Mouse (Mus musculus) heart, adult 9 months (tissue): ENCODE measurements around the gene Tigd4.
"Not testable (repeated sequence)": the region's sequence is repeated elsewhere in the genome, so short reads cannot be mapped to it uniquely, and the experiment has no call there.

Source experiments
- DNase-seq, 2 experiments: peaks; one replicate each; pipeline ENCODE4 v3.0.0; 2022; ENCODE audit warnings: low spot score in 2 of 2

Gene Tigd4

GRCm38 (mm10) chr3:84593274-84593673 lies at the start of gene Tigd4:
TSS of gene Tigd4 (plus strand) at chr3:84593574.
- DNase-seq: no peak

- peak; percentile 5 to 36 for DNase-seq
Measured at GRCm38 (mm10) chr3:84547177-84547576, 46.2 kb upstream of the Tigd4 start.

- no peak for DNase-seq
Measured at GRCm38 (mm10) chr3:84555780-84556179, 37.6 kb upstream of the Tigd4 start.

- DNase-seq: no peak
Measured at GRCm38 (mm10) chr3:84558301-84558700, 35.1 kb upstream of the Tigd4 start.

- DNase-seq: not testable (repeated sequence)
Measured at GRCm38 (mm10) chr3:84562911-84563310, 30.5 kb upstream of the Tigd4 start.

GRCm38 (mm10) chr3:84563415-84563814 lies 30.0 kb upstream of the Tigd4 start:
- no peak for DNase-seq

- DNase-seq: peak in 1 of 2 experiments; percentile 15
Measured at GRCm38 (mm10) chr3:84568540-84568939, 24.8 kb upstream of the Tigd4 start.

GRCm38 (mm10) chr3:84569587-84569986 lies 23.8 kb upstream of the Tigd4 start:
- DNase-seq: no peak

- no peak for DNase-seq
Measured at GRCm38 (mm10) chr3:84570501-84570900, 22.9 kb upstream of the Tigd4 start.

- no peak for DNase-seq
Measured at GRCm38 (mm10) chr3:84580716-84581115, 12.7 kb upstream of the Tigd4 start.

- no peak for DNase-seq
Measured at GRCm38 (mm10) chr3:84581696-84582022, 11.7 kb upstream of the Tigd4 start.

- peak; percentile 97 for DNase-seq
Measured at GRCm38 (mm10) chr3:84582023-84582912, 11.1 kb upstream of the Tigd4 start, which contains the start of gene Arfip1. TSS of gene Arfip1 (minus strand) at chr3:84582625.

GRCm38 (mm10) chr3:84582913-84583276 lies 10.5 kb upstream of the Tigd4 start:
- no peak for DNase-seq

- no peak for DNase-seq
Measured at GRCm38 (mm10) chr3:84586736-84587135, 6.6 kb upstream of the Tigd4 start.

- DNase-seq: no peak
Measured at GRCm38 (mm10) chr3:84594894-84595676, 1.7 kb downstream of the Tigd4 start.

- no peak for DNase-seq
Measured at GRCm38 (mm10) chr3:84595677-84596234, 2.4 kb downstream of the Tigd4 start.

- no peak for DNase-seq
Measured at GRCm38 (mm10) chr3:84597996-84598734, 4.8 kb downstream of the Tigd4 start.

GRCm38 (mm10) chr3:84598756-84599155 lies 5.4 kb downstream of the Tigd4 start:
- DNase-seq: no peak

GRCm38 (mm10) chr3:84601870-84602495 lies 8.6 kb downstream of the Tigd4 start:
- DNase-seq: no peak

GRCm38 (mm10) chr3:84602759-84603158 lies 9.4 kb downstream of the Tigd4 start:
- no peak for DNase-seq

GRCm38 (mm10) chr3:84603212-84603611 lies 9.8 kb downstream of the Tigd4 start:
- DNase-seq: no peak
